Mouse (Mus musculus): ENCODE measurements around the gene Ahnak2. TPM values are rescaled to one million over a fixed set of nuclear protein-coding genes. Genes with fewer than 3 reads are reported as not detected.

Gene Ahnak2
- polyA plus RNA-seq, 1 experiment from 2014 or later = 2.0 TPM

- Histone ChIP-seq H3K27ac (ENCODE audit: low read length) (peak overlapping the region; percentile 6; the same call in 1 of the 2 replicates), H3K4me2 (ENCODE audit: low read depth, low read length) (0 out of 2 replicates have a peak overlapping the region, but pooled peaks have one; percentile 12), H3K36me3 (ENCODE audit: control insufficient read depth, insufficient read depth) (no peaks in the 10 kb centered on the region), H3K4me1 (ENCODE audit: control insufficient read depth, insufficient read depth, low read length) (no peaks in the 10 kb centered on the region), H3K9ac (ENCODE audit: low read length) (no peak overlapping the region), H3K9me3 (replicated peaks; ENCODE audit: control insufficient read depth, low read length) (no peaks in the 10 kb centered on the region), H3K4me3 (ENCODE audit: low read length) (peak overlapping the region; percentile 32), H3K27me3 (ENCODE audit: control insufficient read depth, insufficient read depth, low read length) (no peaks in the 10 kb centered on the region)
- WGBS = 65% methylated on average over 3 of the region's 3 CpGs
- ATAC-seq (replicated peaks; ENCODE audit: extremely low read depth, insufficient read depth, low FRiP score) = no peak
Measured at GRCm38 (mm10) chr12:112762018-112762417, 40.4 kb downstream of the Ahnak2 start.

- H3K27me3 ChIP-seq (ENCODE audit: control insufficient read depth, insufficient read depth, low read length) = no peaks in the 10 kb centered on the region
- no peak for ATAC-seq (replicated peaks; ENCODE audit: extremely low read depth, insufficient read depth, low FRiP score)
- H3K9me3 ChIP-seq (replicated peaks; ENCODE audit: control insufficient read depth, low read length) = 0 out of 2 replicates have a peak, but pooled peaks cover 2% of the 10 kb centered on the region
- no peak overlapping the region for H3K27ac ChIP-seq (ENCODE audit: low read length)
- H3K4me1 ChIP-seq (ENCODE audit: control insufficient read depth, insufficient read depth, low read length) = no peaks in the 10 kb centered on the region
- WGBS = 83% methylated on average over 4 of the region's 4 CpGs
- no peaks in the 10 kb centered on the region for H3K36me3 ChIP-seq (ENCODE audit: control insufficient read depth, insufficient read depth)
- no peak overlapping the region for H3K9ac ChIP-seq (ENCODE audit: low read length)
- 0 out of 2 replicates have a peak overlapping the region, but pooled peaks have one; percentile 12 for H3K4me2 ChIP-seq (ENCODE audit: low read depth, low read length)
- H3K4me3 ChIP-seq (ENCODE audit: low read length) = peak overlapping the region; percentile 32
Measured at GRCm38 (mm10) chr12:112761411-112761810, 41.0 kb downstream of the Ahnak2 start.

GRCm38 (mm10) chr12:112760154-112760926 is 42.1 kb downstream of the Ahnak2 start, which contains the start of gene Pld4:
Gene Pld4, plus strand, starts transcription at chr12:112760655.
- Histone ChIP-seq H3K9me3 (replicated peaks; ENCODE audit: control insufficient read depth, low read length) (0 out of 2 replicates have a peak, but pooled peaks cover 2% of the 10 kb centered on the region), H3K4me2 (ENCODE audit: low read depth, low read length) (peak within 1 kb of the TSS; percentile 2; the same call in 1 of the 2 replicates), H3K36me3 (ENCODE audit: control insufficient read depth, insufficient read depth) (no peaks in the 10 kb centered on the region), H3K27me3 (ENCODE audit: control insufficient read depth, insufficient read depth, low read length) (no peaks in the 10 kb centered on the region), H3K27ac (ENCODE audit: low read length) (0 out of 2 replicates have a peak within 1 kb of the TSS, but pooled peaks have one; percentile 13), H3K9ac (ENCODE audit: low read length) (no peak within 1 kb of the TSS), H3K4me3 (ENCODE audit: low read length) (peak within 1 kb of the TSS; percentile 32), H3K4me1 (ENCODE audit: control insufficient read depth, insufficient read depth, low read length) (no peaks in the 10 kb centered on the region)
- 36% methylated on average over 4 of the region's 4 CpGs for WGBS
- no peak; the same call in 1 of the 2 replicates for ATAC-seq (replicated peaks; ENCODE audit: extremely low read depth, insufficient read depth, low FRiP score)

- Histone ChIP-seq H3K9me3 (replicated peaks; ENCODE audit: control insufficient read depth, low read length) (0 out of 2 replicates have a peak, but pooled peaks cover 2% of the 10 kb centered on the region), H3K9ac (ENCODE audit: low read length) (no peak overlapping the region), H3K4me2 (ENCODE audit: low read depth, low read length) (no peak overlapping the region), H3K27ac (ENCODE audit: low read length) (no peak overlapping the region), H3K27me3 (ENCODE audit: control insufficient read depth, insufficient read depth, low read length) (no peaks in the 10 kb centered on the region), H3K4me1 (ENCODE audit: control insufficient read depth, insufficient read depth, low read length) (no peaks in the 10 kb centered on the region), H3K36me3 (ENCODE audit: control insufficient read depth, insufficient read depth) (no peaks in the 10 kb centered on the region), H3K4me3 (ENCODE audit: low read length) (no peak overlapping the region)
- no peak for ATAC-seq (replicated peaks; ENCODE audit: extremely low read depth, insufficient read depth, low FRiP score)
- 79% methylated on average over 3 of the region's 3 CpGs for WGBS
Measured at GRCm38 (mm10) chr12:112759471-112759870, 43.0 kb downstream of the Ahnak2 start.

GRCm38 (mm10) chr12:112757896-112758295 is 44.6 kb downstream of the Ahnak2 start:
- ATAC-seq (replicated peaks; ENCODE audit: extremely low read depth, insufficient read depth, low FRiP score) = no peak
- Histone ChIP-seq H3K27ac (ENCODE audit: low read length) (no peak overlapping the region), H3K9me3 (replicated peaks; ENCODE audit: control insufficient read depth, low read length) (0 out of 2 replicates have a peak, but pooled peaks cover 2% of the 10 kb centered on the region), H3K9ac (ENCODE audit: low read length) (no peak overlapping the region), H3K4me3 (ENCODE audit: low read length) (no peak overlapping the region), H3K4me1 (ENCODE audit: control insufficient read depth, insufficient read depth, low read length) (no peaks in the 10 kb centered on the region), H3K36me3 (ENCODE audit: control insufficient read depth, insufficient read depth) (no peaks in the 10 kb centered on the region), H3K27me3 (ENCODE audit: control insufficient read depth, insufficient read depth, low read length) (no peaks in the 10 kb centered on the region), H3K4me2 (ENCODE audit: low read depth, low read length) (no peak overlapping the region)
- 77% methylated on average over 5 of the region's 5 CpGs for WGBS

GRCm38 (mm10) chr12:112755900-112756299 is 46.6 kb downstream of the Ahnak2 start:
- 56% methylated on average over 4 of the region's 4 CpGs for WGBS

GRCm38 (mm10) chr12:112752399-112752798 is 50.1 kb downstream of the Ahnak2 start:
- Histone ChIP-seq H3K27me3 (ENCODE audit: control insufficient read depth, insufficient read depth, low read length) (no peaks in the 10 kb centered on the region), H3K9ac (ENCODE audit: low read length) (no peak overlapping the region), H3K4me3 (ENCODE audit: low read length) (no peak overlapping the region), H3K36me3 (ENCODE audit: control insufficient read depth, insufficient read depth) (no peaks in the 10 kb centered on the region), H3K9me3 (replicated peaks; ENCODE audit: control insufficient read depth, low read length) (0 out of 2 replicates have a peak, but pooled peaks cover 2% of the 10 kb centered on the region), H3K27ac (ENCODE audit: low read length) (no peak overlapping the region), H3K4me2 (ENCODE audit: low read depth, low read length) (no peak overlapping the region), H3K4me1 (ENCODE audit: control insufficient read depth, insufficient read depth, low read length) (peaks cover 3% of the 10 kb centered on the region)
- 36% methylated on average over 2 of the region's 2 CpGs for WGBS
- no peak for ATAC-seq (replicated peaks; ENCODE audit: extremely low read depth, insufficient read depth, low FRiP score)

More at GRCm38 (mm10) chr12:112755900-112756299, 46.6 kb downstream of the Ahnak2 start:
- Histone ChIP-seq H3K9me3 (replicated peaks; ENCODE audit: control insufficient read depth, low read length) (0 out of 2 replicates have a peak, but pooled peaks cover 2% of the 10 kb centered on the region), H3K4me1 (ENCODE audit: control insufficient read depth, insufficient read depth, low read length) (no peaks in the 10 kb centered on the region), H3K9ac (ENCODE audit: low read length) (no peak overlapping the region), H3K27me3 (ENCODE audit: control insufficient read depth, insufficient read depth, low read length) (no peaks in the 10 kb centered on the region), H3K4me3 (ENCODE audit: low read length) (no peak overlapping the region), H3K4me2 (ENCODE audit: low read depth, low read length) (no peak overlapping the region), H3K27ac (ENCODE audit: low read length) (0 out of 2 replicates have a peak overlapping the region, but pooled peaks have one; percentile 23), H3K36me3 (ENCODE audit: control insufficient read depth, insufficient read depth) (no peaks in the 10 kb centered on the region)
- no peak for ATAC-seq (replicated peaks; ENCODE audit: extremely low read depth, insufficient read depth, low FRiP score)

GRCm38 (mm10) chr12:112750976-112751375 is 51.5 kb downstream of the Ahnak2 start:
- ATAC-seq (replicated peaks; ENCODE audit: extremely low read depth, insufficient read depth, low FRiP score) = no peak
- Histone ChIP-seq H3K4me1 (ENCODE audit: control insufficient read depth, insufficient read depth, low read length) (peaks cover 9% of the 10 kb centered on the region), H3K27me3 (ENCODE audit: control insufficient read depth, insufficient read depth, low read length) (no peaks in the 10 kb centered on the region), H3K36me3 (ENCODE audit: control insufficient read depth, insufficient read depth) (no peaks in the 10 kb centered on the region), H3K4me3 (ENCODE audit: low read length) (no peak overlapping the region), H3K9me3 (replicated peaks; ENCODE audit: control insufficient read depth, low read length) (no peaks in the 10 kb centered on the region), H3K4me2 (ENCODE audit: low read depth, low read length) (no peak overlapping the region), H3K9ac (ENCODE audit: low read length) (no peak overlapping the region), H3K27ac (ENCODE audit: low read length) (no peak overlapping the region)
- 79% methylated on average over 12 of the region's 12 CpGs for WGBS

- Histone ChIP-seq H3K4me3 (ENCODE audit: low read length) (no peak overlapping the region), H3K9me3 (replicated peaks; ENCODE audit: control insufficient read depth, low read length) (no peaks in the 10 kb centered on the region), H3K27ac (ENCODE audit: low read length) (0 out of 2 replicates have a peak overlapping the region, but pooled peaks have one; percentile 20), H3K36me3 (ENCODE audit: control insufficient read depth, insufficient read depth) (peaks cover 5% of the 10 kb centered on the region; the same call in 1 of the 2 replicates), H3K4me1 (ENCODE audit: control insufficient read depth, insufficient read depth, low read length) (peaks cover 27% of the 10 kb centered on the region), H3K4me2 (ENCODE audit: low read depth, low read length) (peak overlapping the region; percentile 27; the same call in 1 of the 2 replicates), H3K9ac (ENCODE audit: low read length) (peak overlapping the region; percentile 56; the same call in 1 of the 2 replicates), H3K27me3 (ENCODE audit: control insufficient read depth, insufficient read depth, low read length) (no peaks in the 10 kb centered on the region)
- WGBS = 77% methylated on average over 8 of the region's 8 CpGs
- ATAC-seq (replicated peaks; ENCODE audit: extremely low read depth, insufficient read depth, low FRiP score) = no peak
Measured at GRCm38 (mm10) chr12:112747606-112747970, 54.9 kb downstream of the Ahnak2 start.

Measured in heart, embryonic 16.5 days (tissue).